Mouse (Mus musculus) brain, embryonic 14.5 days (tissue): ENCODE data around the gene H2-M10.5.
"Not testable (repeated sequence)": the region's sequence is repeated elsewhere in the genome, so short reads cannot be mapped to it uniquely, and the experiment has no call there.

Experiments
- CTCF ChIP-seq: fragments of 200-500 bp; IDR thresholded peaks from 2 replicates; pipeline ENCODE4 v1.5.1; 2012; ENCODE audit warnings: inconsistent platforms, mild to moderate bottlenecking, moderate library complexity, borderline replicate concordance; ENCODE audit not compliant: insufficient read depth, insufficient read length; ENCODE audit errors: extremely low read depth
- POLR2A ChIP-seq: fragments of 200-500 bp; IDR thresholded peaks from 2 replicates; pipeline ENCODE4 v1.6.1; 2012; ENCODE audit warnings: mild to moderate bottlenecking, inconsistent platforms, borderline replicate concordance; ENCODE audit not compliant: poor library complexity, insufficient read depth, insufficient read length, severe bottlenecking; ENCODE audit errors: extremely low read depth

DNA sequence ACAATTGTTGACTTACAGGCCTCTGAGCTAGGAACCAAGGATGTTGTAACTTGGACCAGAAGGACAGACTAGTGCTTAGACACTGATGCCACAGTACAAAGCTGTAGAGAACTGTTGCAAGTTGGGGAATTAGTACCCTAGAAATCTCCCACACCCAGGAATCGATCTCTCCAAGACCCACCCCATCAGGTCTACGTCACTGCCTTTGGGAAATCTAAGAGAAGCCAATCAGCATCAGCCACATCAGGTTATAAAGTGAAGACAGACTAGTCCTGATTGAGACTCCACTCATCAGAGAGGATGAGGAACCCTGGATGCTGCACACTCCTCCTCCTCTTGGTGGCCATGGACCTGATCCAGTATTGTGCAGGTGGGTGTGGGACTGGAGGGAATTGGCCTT, at the start of gene H2-M10.5:
- not testable (repeated sequence) for TF ChIP-seq CTCF, POLR2A
